Mouse (Mus musculus): ENCODE results near the gene Hdgf.

- no peak for TF ChIP-seq CTCF (IDR thresholded peaks at IDR 0.05; ENCODE audit: insufficient read depth, low read length)
- TF ChIP-seq POLR2A (IDR thresholded peaks at IDR 0.05; ENCODE audit: borderline replicate concordance, extremely low read depth, low read depth, low read length) = no peak
Observed at GRCm38 (mm10) chr3:87909874-87910273, 3.8 kb downstream of the Hdgf start.
